Mouse (Mus musculus) large intestine, adult 2 months (tissue): ENCODE measurements around the gene 1500011B03Rik. TPM values are rescaled to one million over a fixed set of nuclear protein-coding genes. Genes with fewer than 3 reads are reported as not detected.

Experiments
- DNase-seq: peaks from one replicate; pipeline ENCODE4 v3.0.0-alpha.2; 2012; ENCODE audit warnings: low read depth, low spot score
- WGBS: fragments of 180-500 bp; shearing (Covaris S2); methylation state at CpG from one replicate; pipeline ENCODE4 v1.1.7; 2018; 5-methylcytosine and 5-hydroxymethylcytosine counted together
- polyA plus RNA-seq: library from polyadenylated mRNA; depleted of rRNA; stranded (reverse); fragments of >200 nt; gene quantifications from 2 replicates; pipeline ENCODE4 v1.2.3, GENCODE M21; 2012; rRNA removed

1500011B03Rik gene
- polyA plus RNA-seq, 1 experiment, result 14.6 TPM

DNA sequence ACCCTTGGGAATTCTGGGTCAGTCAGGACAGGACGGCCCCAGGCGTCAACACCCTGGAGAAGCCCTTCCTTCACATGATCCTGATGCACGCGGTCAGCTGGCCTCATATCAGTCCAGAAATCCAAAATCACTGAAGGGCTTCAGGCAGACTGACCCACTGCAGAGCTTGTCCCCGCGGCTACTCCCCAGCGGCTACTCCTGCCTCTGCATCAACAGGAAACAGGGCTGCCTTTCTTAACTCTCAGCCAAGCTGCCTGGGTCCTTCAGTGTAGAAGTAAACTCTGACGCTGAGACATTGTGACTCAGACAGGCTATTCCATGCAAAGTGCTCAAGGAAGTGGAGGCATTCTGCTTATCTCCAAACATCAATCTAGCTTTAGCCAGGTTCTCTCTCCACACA lies 61.3 kb downstream of the 1500011B03Rik start:
- DNase-seq, result no peak
- 79% methylated on average over 8 of the region's 8 CpGs for whole genome bisulfite sequencing

GRCm38 (mm10) chr5:114759536-114760090 lies 63.7 kb downstream of the 1500011B03Rik start:
- 90% methylated on average over 5 of the region's 5 CpGs for WGBS
- no peak for DNase-seq

Other genes with a start within 250 kb of the 1500011B03Rik start
- 2.2 and 2.8 TPM in 2 replicates for gene Trpv4, start 165.0 kb downstream of the 1500011B03Rik start, polyA plus RNA-seq
- gene Gltp, start 132.5 kb downstream of the 1500011B03Rik start, polyA plus RNA-seq, result 169 and 205 TPM in 2 replicates
- 6.5 and 9.4 TPM in 2 replicates for gene Tchp, start 115.7 kb downstream of the 1500011B03Rik start, polyA plus RNA-seq
- 98.4 and 131 TPM in 2 replicates for gene Ankrd13a, start 48.8 kb downstream of the 1500011B03Rik start, polyA plus RNA-seq
- 23.1 and 29.7 TPM in 2 replicates for gene Git2, start 48.0 kb downstream of the 1500011B03Rik start, polyA plus RNA-seq
- not detected in 2 replicates for gene 4930519G04Rik, start 30.2 kb upstream of the 1500011B03Rik start, polyA plus RNA-seq
- gene Gm9936, start 35.2 kb upstream of the 1500011B03Rik start, polyA plus RNA-seq, result not detected in 2 replicates
- 20.7 and 47.4 TPM in 2 replicates for gene Oasl2, start 73.5 kb upstream of the 1500011B03Rik start, polyA plus RNA-seq
- gene Oasl1, start 99.8 kb upstream of the 1500011B03Rik start, polyA plus RNA-seq, result 59.3 and 95.6 TPM in 2 replicates
- 13.7 and 19.4 TPM in 2 replicates for gene 2210016L21Rik, start 118.7 kb upstream of the 1500011B03Rik start, polyA plus RNA-seq
- 12.3 and 13.6 TPM in 2 replicates for gene Hnf1a, start 147.6 kb upstream of the 1500011B03Rik start, polyA plus RNA-seq
- gene Sppl3, start 187.7 kb upstream of the 1500011B03Rik start, polyA plus RNA-seq, result 71.4 and 79.1 TPM in 2 replicates